Mouse (Mus musculus) heart, embryonic 11.5 days (tissue): Measurements from ENCODE around the gene Gpx1. TPM values are rescaled to one million over a fixed set of nuclear protein-coding genes. Genes with fewer than 3 reads are reported as not detected.

ENCODE experiments used
- ATAC-seq: fragments of 200-750 bp; cut with Nextera tagmentation; replicated peaks from 2 replicates; pipeline ENCODE4 v1.8.0; 2017; ENCODE audit warnings: moderate library complexity; ENCODE audit not compliant: insufficient number of reproducible peaks, low FRiP score, low TSS enrichment
- H3K27ac ChIP-seq: fragments of 300-500 bp; sonication (generic); 2 replicates; pipeline ENCODE4 v1.5.1; 2014; ENCODE audit warnings: mild to moderate bottlenecking, low read depth, low read length
- H3K27me3 ChIP-seq: fragments of 300-500 bp; sonication (generic); 2 replicates; pipeline ENCODE4 v1.6.1; 2014; ENCODE audit warnings: mild to moderate bottlenecking, low read length, mixed read lengths; ENCODE audit not compliant: control insufficient read depth, insufficient read depth
- H3K36me3 ChIP-seq: fragments of 300-500 bp; sonication (generic); 2 replicates; pipeline ENCODE4 v1.6.1; 2014; ENCODE audit warnings: mild to moderate bottlenecking, low read length, moderate library complexity, mixed read lengths; ENCODE audit not compliant: control insufficient read depth, insufficient read depth
- H3K4me1 ChIP-seq: fragments of 300-500 bp; sonication (generic); 2 replicates; pipeline ENCODE4 v1.6.1; 2014; ENCODE audit warnings: low read length; ENCODE audit not compliant: control insufficient read depth, insufficient read depth
- H3K4me2 ChIP-seq: fragments of 300-500 bp; sonication (generic); 2 replicates; pipeline ENCODE4 v1.6.1; 2014; ENCODE audit warnings: mild to moderate bottlenecking, moderate library complexity
- H3K4me3 ChIP-seq: fragments of 300-500 bp; sonication (generic); 2 replicates; pipeline ENCODE4 v1.5.1; 2014; ENCODE audit warnings: low read depth, low read length
- H3K9ac ChIP-seq: fragments of 300-500 bp; sonication (generic); 2 replicates; pipeline ENCODE4 v1.6.1; 2014; ENCODE audit warnings: mild to moderate bottlenecking, low read depth, low read length, moderate library complexity
- H3K9me3 ChIP-seq: fragments of 300-500 bp; sonication (generic); replicated peaks from 2 replicates; pipeline ENCODE4 v1.6.1; 2016; ENCODE audit warnings: low read length; ENCODE audit not compliant: control insufficient read depth
- WGBS: fragments of 180-500 bp; shearing (Covaris S2); extraction: QIAGEN DNeasy Blood & Tissue Kit; methylation state at CpG from one replicate; pipeline ENCODE4 v1.1.7; 2014; ENCODE audit not compliant: insufficient replicate concordance; 5-methylcytosine and 5-hydroxymethylcytosine counted together
- polyA plus RNA-seq: library from polyadenylated mRNA; unstranded; fragments of >200 nt; fragmentation: Nextera tagmentation; extraction: Ambion mirVana; gene quantifications from 2 replicates; pipeline ENCODE4 v1.2.1, GENCODE M21; 2014

The Gpx1 gene
- polyA plus RNA-seq, 1 experiment from 2014 or later, result 1,462 TPM

GRCm38 (mm10) chr9:108342301-108342831 is 3.7 kb downstream of the Gpx1 start:
- no peaks in the 10 kb centered on the region for H3K9me3 ChIP-seq
- ATAC-seq, result no peak
- no peaks in the 10 kb centered on the region for H3K27me3 ChIP-seq
- H3K27ac ChIP-seq, result peak overlapping the region; percentile 98; the same call in 1 of the 2 replicates
- 50% methylated on average over 5 of the region's 5 CpGs for WGBS
- no peak overlapping the region for H3K9ac ChIP-seq
- H3K4me1 ChIP-seq, result peaks cover 26% of the 10 kb centered on the region
- H3K4me3 ChIP-seq, result no peak overlapping the region
- H3K36me3 ChIP-seq, result no peaks in the 10 kb centered on the region; the same call in 1 of the 2 replicates
- H3K4me2 ChIP-seq, result no peak overlapping the region

DNA sequence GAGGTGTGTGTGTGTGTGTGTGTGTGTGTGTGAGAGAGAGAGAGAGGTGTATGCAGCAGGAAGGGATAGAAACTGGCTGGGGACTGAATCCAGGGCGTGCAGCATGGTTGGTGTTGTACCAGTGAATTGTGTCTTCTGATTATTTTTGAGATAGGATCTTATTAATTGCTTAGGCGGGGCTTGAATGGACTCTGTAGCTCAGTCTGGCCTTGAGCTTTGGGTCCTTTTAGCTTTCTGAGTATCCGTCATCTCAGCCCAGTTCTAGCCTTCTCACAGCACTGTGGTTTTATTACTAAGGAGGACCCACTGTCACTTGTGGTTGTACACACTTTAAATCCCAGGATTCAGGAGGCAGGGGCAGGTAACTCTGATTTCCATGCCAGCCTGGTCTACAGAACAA is 4.6 kb downstream of the Gpx1 start:
- no peaks in the 10 kb centered on the region for H3K36me3 ChIP-seq
- H3K27ac ChIP-seq, result 0 out of 2 replicates have a peak overlapping the region, but pooled peaks have one; percentile 22
- 84% methylated on average over 3 of the region's 3 CpGs for WGBS
- no peak overlapping the region; the same call in 1 of the 2 replicates for H3K9ac ChIP-seq
- ATAC-seq, result no peak
- no peaks in the 10 kb centered on the region for H3K9me3 ChIP-seq
- H3K4me3 ChIP-seq, result no peak overlapping the region
- H3K4me2 ChIP-seq, result no peak overlapping the region
- no peaks in the 10 kb centered on the region for H3K27me3 ChIP-seq
- H3K4me1 ChIP-seq, result peaks cover 25% of the 10 kb centered on the region

- WGBS, result 96% methylated on average over 1 of the region's 1 CpGs
- Histone ChIP-seq H3K4me2 (no peak overlapping the region), H3K9me3 (no peaks in the 10 kb centered on the region), H3K4me1 (peaks cover 26% of the 10 kb centered on the region), H3K27me3 (no peaks in the 10 kb centered on the region), H3K36me3 (no peaks in the 10 kb centered on the region), H3K9ac (no peak overlapping the region; the same call in 1 of the 2 replicates), H3K4me3 (no peak overlapping the region), H3K27ac (no peak overlapping the region)
- ATAC-seq, result no peak
Measured at GRCm38 (mm10) chr9:108343835-108344234, 5.1 kb downstream of the Gpx1 start.

DNA sequence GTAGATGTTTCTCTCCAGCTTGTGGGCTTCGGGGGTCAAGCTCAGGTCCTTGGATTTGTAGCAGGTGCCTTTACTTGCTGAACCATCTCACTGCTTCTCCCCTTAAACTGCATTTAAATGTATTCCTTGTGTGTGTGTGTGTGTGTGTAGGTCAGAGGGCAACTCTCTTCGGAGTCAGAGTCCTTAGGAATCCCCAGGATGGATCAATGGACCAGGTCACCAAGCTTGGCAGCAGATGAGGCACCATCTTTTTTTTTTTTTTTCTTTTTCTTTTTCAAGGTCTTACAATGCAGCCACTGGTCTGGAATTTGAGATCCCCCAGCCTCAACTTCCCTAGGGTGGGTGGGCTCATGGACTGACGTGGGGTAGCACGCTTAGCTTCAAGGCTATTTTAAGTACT is 5.8 kb downstream of the Gpx1 start:
- no peaks in the 10 kb centered on the region for H3K9me3 ChIP-seq
- no peaks in the 10 kb centered on the region for H3K27me3 ChIP-seq
- H3K27ac ChIP-seq, result no peak overlapping the region
- H3K4me3 ChIP-seq, result no peak overlapping the region
- no peak overlapping the region for H3K9ac ChIP-seq
- peaks cover 29% of the 10 kb centered on the region for H3K4me1 ChIP-seq
- ATAC-seq, result no peak
- WGBS, result 81% methylated on average over 4 of the region's 4 CpGs
- H3K36me3 ChIP-seq, result no peaks in the 10 kb centered on the region
- no peak overlapping the region for H3K4me2 ChIP-seq

GRCm38 (mm10) chr9:108347024-108347423 is 8.3 kb downstream of the Gpx1 start:
- Histone ChIP-seq H3K27me3 (no peaks in the 10 kb centered on the region), H3K9ac (peak overlapping the region; percentile 79), H3K9me3 (no peaks in the 10 kb centered on the region), H3K4me2 (peak overlapping the region; percentile 92), H3K27ac (peak overlapping the region; percentile 97), H3K4me3 (peak overlapping the region; percentile 96), H3K36me3 (peaks cover 17% of the 10 kb centered on the region), H3K4me1 (peaks cover 7% of the 10 kb centered on the region)
- ATAC-seq, result no peak
- WGBS, result 6% methylated on average over 11 of the region's 11 CpGs

GRCm38 (mm10) chr9:108347540-108348289 is 9.0 kb downstream of the Gpx1 start, which contains the start of gene Usp4:
Gene Usp4, plus strand, starts transcription at chr9:108347853.
- Histone ChIP-seq H3K27ac (peak within 1 kb of the TSS; percentile 97), H3K4me2 (peak within 1 kb of the TSS; percentile 92), H3K9me3 (no peaks in the 10 kb centered on the region), H3K9ac (peak within 1 kb of the TSS; percentile 79), H3K4me1 (peaks cover 7% of the 10 kb centered on the region), H3K27me3 (no peaks in the 10 kb centered on the region), H3K36me3 (peaks cover 22% of the 10 kb centered on the region), H3K4me3 (peak within 1 kb of the TSS; percentile 96)
- under 1% methylated on average over 74 of the region's 75 CpGs for WGBS
- peak; percentile 95 for ATAC-seq

- Histone ChIP-seq H3K4me1 (peaks cover 7% of the 10 kb centered on the region), H3K27me3 (no peaks in the 10 kb centered on the region), H3K9me3 (no peaks in the 10 kb centered on the region), H3K36me3 (peaks cover 28% of the 10 kb centered on the region), H3K4me3 (peak overlapping the region; percentile 96), H3K4me2 (peak overlapping the region; percentile 92), H3K9ac (peak overlapping the region; percentile 79), H3K27ac (peak overlapping the region; percentile 97)
- WGBS, result 6% methylated on average over 14 of the region's 14 CpGs
- no peak for ATAC-seq
Measured at GRCm38 (mm10) chr9:108348290-108348680, 9.6 kb downstream of the Gpx1 start.

DNA sequence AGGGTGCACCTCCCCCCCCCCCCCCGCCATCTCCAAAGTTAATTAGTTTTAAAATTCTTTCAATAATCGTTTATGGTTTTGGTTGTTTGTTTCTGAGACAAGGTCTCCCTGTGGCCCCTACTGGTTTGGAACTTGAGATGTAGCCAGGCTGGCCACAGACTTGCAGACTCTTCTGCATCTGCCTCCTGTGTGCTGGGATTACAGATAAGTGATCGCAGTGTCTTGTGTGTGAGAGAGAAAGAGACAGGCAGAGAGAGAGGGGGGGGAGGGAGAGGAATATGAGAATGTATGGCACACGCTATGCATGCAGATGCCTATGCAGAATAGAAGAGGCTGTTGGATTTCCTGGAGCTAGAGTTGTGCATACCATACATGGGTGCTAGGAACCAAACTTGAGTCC is 11.0 kb downstream of the Gpx1 start:
- H3K27ac ChIP-seq, result no peak overlapping the region
- H3K9ac ChIP-seq, result no peak overlapping the region
- peaks cover 7% of the 10 kb centered on the region for H3K4me1 ChIP-seq
- peak overlapping the region; percentile 92; the same call in 1 of the 2 replicates for H3K4me2 ChIP-seq
- no peak for ATAC-seq
- peaks cover 31% of the 10 kb centered on the region for H3K36me3 ChIP-seq
- H3K9me3 ChIP-seq, result no peaks in the 10 kb centered on the region
- no peak overlapping the region for H3K4me3 ChIP-seq
- WGBS, result 80% methylated on average over 4 of the region's 4 CpGs
- no peaks in the 10 kb centered on the region for H3K27me3 ChIP-seq
